Mouse (Mus musculus): ENCODE measurements at regions not wholly inside any gene's neighbourhood (a gene's known extent, or its start where the extent isn't known, plus 50 kb on each side); places are given as distances from the start of the nearest gene placed in this dataset.

GRCm38 (mm10) chr13:99781616-99782015 is 119.3 kb downstream of the Cartpt start:
- no peak for DNase-seq (ENCODE audit: extremely low spot score)

- DNase-seq (ENCODE audit: extremely low spot score) = no peak
Observed at GRCm38 (mm10) chr13:99780751-99781460, 120.0 kb downstream of the Cartpt start.

GRCm38 (mm10) chr13:99778747-99779146 is 122.1 kb downstream of the Cartpt start:
- no peak for DNase-seq (ENCODE audit: extremely low spot score)

- DNase-seq (ENCODE audit: extremely low spot score) = no peak
Observed at GRCm38 (mm10) chr13:99777736-99778135, 123.2 kb downstream of the Cartpt start.

GRCm38 (mm10) chr13:99765965-99766364 is 134.9 kb downstream of the Cartpt start:
- DNase-seq (ENCODE audit: extremely low spot score) = no peak

- DNase-seq (ENCODE audit: extremely low spot score) = no peak
Observed at GRCm38 (mm10) chr13:99764764-99765163, 136.1 kb downstream of the Cartpt start.

GRCm38 (mm10) chr13:99764097-99764714 is 136.7 kb downstream of the Cartpt start:
- no peak for DNase-seq (ENCODE audit: extremely low spot score)

- DNase-seq (ENCODE audit: extremely low spot score) = no peak
Observed at GRCm38 (mm10) chr13:99761843-99762242, 139.0 kb downstream of the Cartpt start.

GRCm38 (mm10) chr13:99761423-99761822 is 139.5 kb downstream of the Cartpt start:
- DNase-seq (ENCODE audit: extremely low spot score) = no peak

GRCm38 (mm10) chr13:99760646-99761045 is 140.2 kb downstream of the Cartpt start:
- DNase-seq (ENCODE audit: extremely low spot score) = no peak

GRCm38 (mm10) chr13:99759256-99760044 is 141.4 kb downstream of the Cartpt start:
- DNase-seq (ENCODE audit: extremely low spot score) = no peak

- DNase-seq (ENCODE audit: extremely low spot score) = no peak
Observed at GRCm38 (mm10) chr13:99754701-99755100, 146.2 kb downstream of the Cartpt start.

GRCm38 (mm10) chr13:99754251-99754652 is 146.6 kb downstream of the Cartpt start:
- DNase-seq (ENCODE audit: extremely low spot score) = no peak

- no peak for DNase-seq (ENCODE audit: extremely low spot score)
Observed at GRCm38 (mm10) chr13:99753526-99753925, 147.4 kb downstream of the Cartpt start.

- DNase-seq (ENCODE audit: extremely low spot score) = no peak
Observed at GRCm38 (mm10) chr13:99750729-99751128, 150.2 kb downstream of the Cartpt start.

- DNase-seq (ENCODE audit: extremely low spot score) = no peak
Observed at GRCm38 (mm10) chr13:99749342-99749741, 151.5 kb downstream of the Cartpt start.

GRCm38 (mm10) chr13:99748128-99748527 is 152.8 kb downstream of the Cartpt start:
- DNase-seq (ENCODE audit: extremely low spot score) = no peak

- no peak for DNase-seq (ENCODE audit: extremely low spot score)
Observed at GRCm38 (mm10) chr13:99745526-99745925, 155.4 kb downstream of the Cartpt start.

GRCm38 (mm10) chr13:99744790-99745120 is 156.1 kb downstream of the Cartpt start:
- no peak for DNase-seq (ENCODE audit: extremely low spot score)

GRCm38 (mm10) chr13:99743952-99744789 is 156.7 kb downstream of the Cartpt start:
- no peak for DNase-seq (ENCODE audit: extremely low spot score)

- no peak for DNase-seq (ENCODE audit: extremely low spot score)
Observed at GRCm38 (mm10) chr13:99742507-99742906, 158.4 kb downstream of the Cartpt start.

GRCm38 (mm10) chr13:99741981-99742380 is 158.9 kb downstream of the Cartpt start:
- no peak for DNase-seq (ENCODE audit: extremely low spot score)
